Mouse (Mus musculus): ENCODE results near the gene Ugt1a10. TPM values are rescaled to one million over a fixed set of nuclear protein-coding genes. Genes with fewer than 3 reads are reported as not detected.
"Not testable (repeated sequence)": the region's sequence is repeated elsewhere in the genome, so short reads cannot be mapped to it uniquely, and the experiment has no call there.

Ugt1a10 gene
- polyA plus RNA-seq, 1 experiment, result not detected

DNA sequence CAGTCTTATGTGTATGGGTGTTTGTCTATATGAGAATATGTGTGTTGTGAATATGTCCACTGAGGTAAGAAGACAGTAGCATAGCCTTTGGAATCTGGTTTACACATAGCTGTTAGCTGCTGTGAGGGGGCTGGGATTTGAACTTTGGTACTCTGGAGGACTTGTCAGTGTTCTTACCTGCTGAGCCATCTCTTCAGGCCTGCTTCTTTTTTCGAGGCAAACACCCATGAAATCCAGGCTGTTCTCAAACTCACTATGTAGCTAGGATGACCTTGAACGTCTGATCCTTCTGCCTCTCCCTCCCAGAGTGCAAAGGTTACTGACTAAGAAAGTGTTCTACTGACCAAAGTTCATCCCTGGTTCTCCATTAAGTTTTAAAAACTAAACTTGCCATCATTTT is 50.5 kb downstream of the Ugt1a10 start:
- no peak overlapping the region for H3K27ac ChIP-seq (ENCODE audit: insufficient read depth, low read depth, low read length)

DNA sequence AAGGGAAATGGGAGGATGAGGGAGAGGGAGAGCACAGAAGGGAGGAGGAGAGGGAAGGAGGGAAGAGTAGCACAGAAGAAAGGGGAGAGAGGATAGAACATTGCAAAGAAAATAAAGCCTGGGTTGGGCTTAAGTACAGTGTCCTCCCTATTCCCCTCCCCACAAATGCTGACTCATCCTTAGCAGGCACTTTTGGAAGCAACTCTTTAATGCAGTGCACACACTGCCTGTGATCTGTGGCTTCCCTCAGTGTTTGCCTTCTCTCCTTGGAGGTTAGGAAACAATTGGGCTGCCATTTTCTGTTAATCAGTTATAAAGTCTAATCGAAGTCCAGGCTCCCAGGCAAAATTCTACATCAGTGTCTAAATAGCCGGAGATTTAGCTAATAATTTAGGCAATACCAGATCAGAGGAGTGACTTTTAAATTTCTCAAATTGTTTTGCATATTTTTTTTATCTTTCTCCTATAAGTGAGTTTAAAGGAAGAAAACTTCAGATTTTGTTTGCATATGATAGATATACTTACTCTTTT is 53.9 kb downstream of the Ugt1a10 start:
- H3K4me3 ChIP-seq (ENCODE audit: low read depth, low read length); H3K36me3 ChIP-seq (ENCODE audit: control insufficient read depth, insufficient read depth, low read length); H3K27me3 ChIP-seq (ENCODE audit: control insufficient read depth, insufficient read depth, low read length); H3K27ac ChIP-seq (ENCODE audit: insufficient read depth, low read depth, low read length): not testable (repeated sequence)
- 20% methylated on average over 2 of the region's 2 CpGs for WGBS
- peaks cover 15% of the 10 kb centered on the region; the same call in 1 of the 2 replicates for H3K4me1 ChIP-seq (ENCODE audit: control insufficient read depth, insufficient read depth, insufficient read length, low read length)

More for the DNA sequence above, 50.5 kb downstream of the Ugt1a10 start:
- Histone ChIP-seq H3K27me3 (ENCODE audit: control insufficient read depth, insufficient read depth, low read length) (no peaks in the 10 kb centered on the region), H3K4me1 (ENCODE audit: control insufficient read depth, insufficient read depth, insufficient read length, low read length) (peaks cover 18% of the 10 kb centered on the region; the same call in 1 of the 2 replicates), H3K36me3 (ENCODE audit: control insufficient read depth, insufficient read depth, low read length) (no peaks in the 10 kb centered on the region), H3K4me3 (ENCODE audit: low read depth, low read length) (no peak overlapping the region)
- TF ChIP-seq POLR2A (IDR thresholded peaks at IDR 0.05; ENCODE audit: low read depth, low read length), result no peak
- TF ChIP-seq CTCF (IDR thresholded peaks at IDR 0.05; ENCODE audit: extremely low read depth, insufficient read length, insufficient replicate concordance, low read depth, low read length), result no peak
- WGBS, result 15% methylated on average over 2 of the region's 2 CpGs

DNA sequence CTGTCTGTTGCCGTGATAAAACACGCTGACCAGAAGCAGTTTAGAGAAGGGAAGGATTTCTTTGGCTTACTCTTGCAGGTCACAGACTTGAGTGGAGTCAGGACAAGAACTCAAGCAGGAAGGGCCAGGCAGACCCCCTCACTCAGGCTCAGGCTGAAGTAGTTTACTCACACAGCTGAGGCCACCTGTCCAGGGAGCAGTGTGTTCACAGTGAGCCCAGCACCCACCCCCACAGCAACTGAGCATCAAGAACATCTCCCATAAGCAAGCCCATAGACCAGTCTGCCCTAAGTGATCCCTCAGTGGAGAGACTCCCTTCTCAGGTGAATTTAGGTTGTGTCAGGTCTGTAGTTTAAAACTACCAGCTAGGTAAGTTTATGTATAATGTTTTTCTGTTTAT is 54.4 kb downstream of the Ugt1a10 start:
- H3K36me3 ChIP-seq (ENCODE audit: control insufficient read depth, insufficient read depth, low read length); H3K27ac ChIP-seq (ENCODE audit: insufficient read depth, low read depth, low read length); H3K27me3 ChIP-seq (ENCODE audit: control insufficient read depth, insufficient read depth, low read length); H3K4me3 ChIP-seq (ENCODE audit: low read depth, low read length): not testable (repeated sequence)
- WGBS, result 31% methylated on average over 2 of the region's 2 CpGs
- peaks cover 11% of the 10 kb centered on the region; the same call in 1 of the 2 replicates for H3K4me1 ChIP-seq (ENCODE audit: control insufficient read depth, insufficient read depth, insufficient read length, low read length)

DNA sequence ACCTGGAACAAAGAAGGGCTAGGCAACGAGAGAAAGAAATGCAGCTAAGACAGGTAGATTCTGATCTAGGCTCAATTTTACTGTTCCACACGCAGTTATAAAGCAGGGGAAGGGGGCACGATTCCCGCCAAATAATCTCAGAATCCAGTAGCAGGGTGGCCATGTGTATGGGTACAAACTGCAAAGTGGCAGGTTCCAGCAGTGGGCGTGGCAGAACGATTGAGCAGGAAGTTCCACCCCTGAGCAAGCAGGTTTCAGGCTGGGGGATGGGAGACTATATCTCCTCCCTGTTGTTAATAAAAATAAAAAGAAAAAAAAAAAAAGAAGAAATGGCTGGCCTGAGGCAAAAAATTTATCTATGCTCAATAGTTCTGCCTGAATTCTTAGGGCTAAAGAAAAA is 57.6 kb downstream of the Ugt1a10 start:
- H3K27ac ChIP-seq (ENCODE audit: insufficient read depth, low read depth, low read length); H3K27me3 ChIP-seq (ENCODE audit: control insufficient read depth, insufficient read depth, low read length); H3K4me3 ChIP-seq (ENCODE audit: low read depth, low read length); H3K36me3 ChIP-seq (ENCODE audit: control insufficient read depth, insufficient read depth, low read length); H3K4me1 ChIP-seq (ENCODE audit: control insufficient read depth, insufficient read depth, insufficient read length, low read length): not testable (repeated sequence)
- 78% methylated on average over 6 of the region's 6 CpGs for WGBS

DNA sequence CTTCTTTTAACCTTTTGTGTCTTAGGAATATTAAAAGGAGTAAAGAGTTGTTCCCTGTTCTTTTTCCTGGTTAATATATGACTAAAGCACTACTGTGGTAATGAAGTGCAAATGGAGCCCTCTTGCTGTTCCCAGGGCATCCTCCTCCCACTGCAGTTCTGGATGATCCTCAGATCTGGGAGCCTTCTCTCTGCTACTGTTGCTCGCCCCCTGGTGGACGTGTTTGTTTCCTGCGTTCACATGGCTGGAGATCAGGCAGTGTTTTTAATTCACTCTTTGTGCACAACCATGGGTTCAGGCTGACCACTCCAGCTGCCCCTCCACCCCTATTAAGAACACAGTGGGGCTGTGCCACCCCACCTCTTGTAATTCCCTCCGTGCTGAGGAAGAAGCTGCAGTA is 65.4 kb downstream of the Ugt1a10 start:
- not testable (repeated sequence) for H3K27ac ChIP-seq (ENCODE audit: insufficient read depth, low read depth, low read length); H3K4me1 ChIP-seq (ENCODE audit: control insufficient read depth, insufficient read depth, insufficient read length, low read length); H3K4me3 ChIP-seq (ENCODE audit: low read depth, low read length); H3K27me3 ChIP-seq (ENCODE audit: control insufficient read depth, insufficient read depth, low read length); H3K36me3 ChIP-seq (ENCODE audit: control insufficient read depth, insufficient read depth, low read length)
- WGBS, result 16% methylated on average over 4 of the region's 4 CpGs
- TF ChIP-seq CTCF (IDR thresholded peaks at IDR 0.05; ENCODE audit: extremely low read depth, insufficient read length, insufficient replicate concordance, low read depth, low read length), result 0 out of 2 replicates have a peak, but pooled peaks have one; percentile 38

DNA sequence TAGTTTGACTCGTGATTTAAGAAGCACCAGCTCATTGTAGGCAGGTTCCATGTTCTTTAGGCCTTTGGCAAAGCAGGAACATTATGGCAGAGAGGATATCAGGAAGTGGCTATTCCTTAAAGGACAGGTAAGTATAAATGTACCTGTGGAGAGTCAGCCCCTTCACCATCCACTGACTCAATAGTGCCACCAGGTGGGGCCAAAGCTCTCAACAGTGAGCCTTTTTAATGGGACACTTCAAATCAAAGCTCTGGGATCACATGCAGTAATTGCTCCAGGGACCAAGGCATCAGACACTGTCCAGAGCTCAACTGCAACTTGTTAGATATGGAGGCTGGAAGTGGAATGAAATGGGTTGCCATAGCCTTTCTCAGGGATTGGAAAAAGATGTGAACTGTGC is 66.3 kb downstream of the Ugt1a10 start:
- not testable (repeated sequence) for H3K4me1 ChIP-seq (ENCODE audit: control insufficient read depth, insufficient read depth, insufficient read length, low read length); H3K27me3 ChIP-seq (ENCODE audit: control insufficient read depth, insufficient read depth, low read length); H3K27ac ChIP-seq (ENCODE audit: insufficient read depth, low read depth, low read length); H3K4me3 ChIP-seq (ENCODE audit: low read depth, low read length); H3K36me3 ChIP-seq (ENCODE audit: control insufficient read depth, insufficient read depth, low read length)
- WGBS, result no CpG with 5 or more reads among the region's 1 CpGs
- TF ChIP-seq CTCF (IDR thresholded peaks at IDR 0.05; ENCODE audit: extremely low read depth, insufficient read length, insufficient replicate concordance, low read depth, low read length), result peak; percentile 24; the same call in 1 of the 2 replicates

DNA sequence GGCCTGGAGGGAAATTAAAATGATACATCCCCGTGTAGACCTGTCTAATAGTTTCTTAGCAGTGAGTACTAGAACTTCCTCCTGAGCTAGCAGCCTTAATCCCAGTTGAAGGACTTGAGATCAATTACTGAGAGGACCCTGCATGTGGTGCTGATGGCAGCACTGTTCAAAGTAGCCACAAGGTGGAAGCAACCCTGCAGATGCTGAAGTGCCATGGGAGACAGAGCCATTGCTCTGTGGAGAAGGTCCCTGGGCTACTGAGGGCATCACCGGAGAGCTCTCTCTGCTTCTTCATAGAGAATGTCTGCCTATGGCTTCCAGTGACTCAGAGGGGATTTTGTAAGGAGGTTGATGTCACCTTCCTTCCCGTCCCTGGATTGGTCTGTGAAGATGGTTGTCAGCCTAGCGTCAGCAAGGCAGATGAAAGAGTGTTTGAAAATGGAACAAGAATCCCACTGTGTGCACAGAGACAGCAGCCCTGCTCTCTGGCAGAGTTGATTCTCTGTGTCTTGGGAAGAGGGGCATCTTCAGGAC is 70.7 kb downstream of the Ugt1a10 start:
- not testable (repeated sequence) for H3K4me3 ChIP-seq (ENCODE audit: low read depth, low read length); H3K4me1 ChIP-seq (ENCODE audit: control insufficient read depth, insufficient read depth, insufficient read length, low read length); H3K27ac ChIP-seq (ENCODE audit: insufficient read depth, low read depth, low read length); H3K36me3 ChIP-seq (ENCODE audit: control insufficient read depth, insufficient read depth, low read length); H3K27me3 ChIP-seq (ENCODE audit: control insufficient read depth, insufficient read depth, low read length)
- WGBS, result 79% methylated on average over 4 of the region's 4 CpGs

DNA sequence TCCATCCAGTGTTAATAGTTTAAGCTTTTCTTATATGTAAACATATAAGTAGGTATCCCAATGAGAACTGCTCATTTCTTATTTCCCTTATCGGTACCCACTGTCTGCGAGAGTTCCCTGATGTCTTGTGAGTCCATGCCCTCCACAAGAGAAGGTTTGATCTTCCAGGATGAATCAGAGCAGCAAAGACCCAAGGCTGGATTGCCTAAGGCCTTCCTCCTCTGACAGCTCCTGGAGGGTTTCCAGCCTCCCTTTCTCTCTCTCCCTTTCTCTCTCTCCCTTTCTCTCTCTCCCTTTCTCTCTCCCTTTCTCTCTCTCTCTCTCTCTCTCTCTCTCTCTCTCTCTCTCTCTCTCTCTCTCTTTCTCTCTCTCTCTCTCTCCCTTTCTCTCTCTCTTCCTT is 73.9 kb downstream of the Ugt1a10 start:
- 43% methylated on average over 2 of the region's 2 CpGs for WGBS
- not testable (repeated sequence) for H3K36me3 ChIP-seq (ENCODE audit: control insufficient read depth, insufficient read depth, low read length); H3K4me3 ChIP-seq (ENCODE audit: low read depth, low read length); H3K27me3 ChIP-seq (ENCODE audit: control insufficient read depth, insufficient read depth, low read length); H3K27ac ChIP-seq (ENCODE audit: insufficient read depth, low read depth, low read length); H3K4me1 ChIP-seq (ENCODE audit: control insufficient read depth, insufficient read depth, insufficient read length, low read length)

DNA sequence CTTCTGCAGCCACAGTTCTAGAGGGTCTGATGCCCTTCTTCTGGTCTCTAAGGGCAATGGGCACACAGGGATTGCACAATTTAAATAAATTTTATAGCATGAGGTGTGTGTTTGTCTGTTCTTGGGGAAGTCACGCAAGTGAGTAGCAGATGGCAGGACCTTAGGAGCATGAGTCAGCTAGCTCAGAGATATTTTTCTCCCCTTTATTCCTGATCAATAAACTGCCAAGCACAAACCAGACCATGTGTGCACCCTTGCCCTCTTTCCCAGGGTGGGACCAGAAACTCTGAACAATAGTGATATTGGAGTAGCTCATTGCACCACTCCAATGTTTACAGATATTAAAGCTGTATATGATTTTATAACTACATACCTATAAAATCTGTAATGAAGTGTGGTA is 75.0 kb downstream of the Ugt1a10 start:
- H3K36me3 ChIP-seq (ENCODE audit: control insufficient read depth, insufficient read depth, low read length); H3K4me1 ChIP-seq (ENCODE audit: control insufficient read depth, insufficient read depth, insufficient read length, low read length); H3K27me3 ChIP-seq (ENCODE audit: control insufficient read depth, insufficient read depth, low read length); H3K27ac ChIP-seq (ENCODE audit: insufficient read depth, low read depth, low read length); H3K4me3 ChIP-seq (ENCODE audit: low read depth, low read length): not testable (repeated sequence)
- 29% methylated on average over 1 of the region's 1 CpGs for WGBS

Measured in small intestine, adult 2 months (tissue).